Mouse (Mus musculus): ENCODE data around the gene Tprgl. TPM values are rescaled to one million over a fixed set of nuclear protein-coding genes. Genes with fewer than 3 reads are reported as not detected.

The Tprgl gene
- polyA plus RNA-seq, 1 experiment from 2014 or later = 149 TPM

DNA sequence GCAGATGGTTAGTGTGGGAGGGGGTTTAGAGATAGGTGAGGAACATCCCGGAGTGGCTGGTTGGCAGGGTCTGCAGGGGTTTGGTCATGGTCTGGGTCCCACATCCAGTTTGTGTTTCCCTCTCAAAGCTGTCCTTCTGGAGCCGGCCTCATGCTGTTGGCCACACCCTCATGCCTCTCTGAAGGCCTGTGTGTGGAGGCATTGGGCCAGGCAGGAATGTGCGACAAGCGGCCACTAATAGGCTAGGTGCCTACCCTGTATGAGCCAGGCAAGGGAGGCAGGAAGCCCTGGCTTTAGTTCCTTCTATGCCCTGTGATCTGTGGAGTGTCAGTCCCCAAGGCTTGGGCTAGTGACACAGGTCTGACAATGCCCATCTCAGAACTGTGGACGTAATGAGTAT is 24.5 kb upstream of the Tprgl start:
- WGBS (ENCODE audit: insufficient replicate concordance) = 63% methylated on average over 5 of the region's 5 CpGs
- Histone ChIP-seq H3K27ac (replicated peaks) (no peak overlapping the region), H3K9ac (no peak overlapping the region), H3K27me3 (peaks cover 10% of the 10 kb centered on the region), H3K36me3 (replicated peaks) (no peaks in the 10 kb centered on the region), H3K9me3 (replicated peaks) (no peaks in the 10 kb centered on the region), H3K4me2 (no peak overlapping the region), H3K4me1 (replicated peaks) (no peaks in the 10 kb centered on the region), H3K4me3 (replicated peaks) (no peak overlapping the region)
- no peak for ATAC-seq (ENCODE audit: insufficient read depth)

DNA sequence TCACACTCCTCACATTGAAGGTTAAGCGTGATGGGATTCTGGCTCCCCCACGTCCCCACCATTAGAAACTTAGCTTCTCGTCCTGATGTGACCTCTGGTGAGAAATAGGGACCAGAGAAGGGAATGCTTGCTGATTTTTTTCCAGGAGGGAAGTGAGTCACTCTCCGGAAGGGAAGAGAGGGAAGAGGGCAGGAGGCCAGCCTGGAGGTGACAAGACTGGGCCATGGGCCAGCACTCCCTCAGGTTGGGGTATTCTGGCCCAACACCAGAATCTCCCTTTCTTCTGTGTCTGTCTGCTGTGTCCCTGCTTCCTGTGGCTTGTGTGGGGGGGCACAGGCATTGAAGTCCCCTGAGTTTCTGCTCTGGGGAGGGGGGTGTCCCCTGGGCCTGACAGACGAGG is 23.1 kb upstream of the Tprgl start:
- no peaks in the 10 kb centered on the region for H3K36me3 ChIP-seq (replicated peaks)
- no peak overlapping the region for H3K4me2 ChIP-seq
- ATAC-seq (ENCODE audit: insufficient read depth) = no peak
- H3K9ac ChIP-seq = no peak overlapping the region
- H3K4me1 ChIP-seq (replicated peaks) = no peaks in the 10 kb centered on the region
- no peak overlapping the region for H3K4me3 ChIP-seq (replicated peaks)
- peaks cover 10% of the 10 kb centered on the region for H3K27me3 ChIP-seq
- no peak overlapping the region for H3K27ac ChIP-seq (replicated peaks)
- no peaks in the 10 kb centered on the region for H3K9me3 ChIP-seq (replicated peaks)
- WGBS (ENCODE audit: insufficient replicate concordance) = 59% methylated on average over 5 of the region's 5 CpGs

DNA sequence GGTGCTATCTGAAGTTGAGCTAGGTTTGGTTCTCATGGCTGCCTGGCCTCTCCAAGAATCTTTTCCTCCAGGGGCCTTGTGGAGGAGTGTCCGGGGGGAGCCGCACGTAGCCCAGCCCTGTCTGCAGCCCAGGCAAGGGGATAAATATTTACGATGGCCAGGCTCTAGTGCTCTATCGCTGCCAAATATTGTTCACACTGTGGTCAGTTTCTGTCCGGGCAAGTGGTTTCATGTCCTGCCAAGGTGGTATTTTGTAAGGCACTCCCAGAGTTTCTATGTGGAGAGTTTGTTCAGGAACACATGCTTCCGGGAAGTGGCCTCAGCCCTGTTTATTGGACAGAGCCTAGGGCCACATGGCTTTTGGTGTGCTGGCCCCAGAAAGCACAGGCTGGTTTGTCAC is 20.5 kb upstream of the Tprgl start:
- H3K9me3 ChIP-seq (replicated peaks) = no peaks in the 10 kb centered on the region
- H3K36me3 ChIP-seq (replicated peaks) = no peaks in the 10 kb centered on the region
- no peak for ATAC-seq (ENCODE audit: insufficient read depth)
- H3K9ac ChIP-seq = no peak overlapping the region
- H3K4me3 ChIP-seq (replicated peaks) = no peak overlapping the region
- WGBS (ENCODE audit: insufficient replicate concordance) = 73% methylated on average over 7 of the region's 7 CpGs
- H3K27me3 ChIP-seq = peaks cover 5% of the 10 kb centered on the region
- no peak overlapping the region for H3K27ac ChIP-seq (replicated peaks)
- H3K4me2 ChIP-seq = no peak overlapping the region
- H3K4me1 ChIP-seq (replicated peaks) = no peaks in the 10 kb centered on the region

DNA sequence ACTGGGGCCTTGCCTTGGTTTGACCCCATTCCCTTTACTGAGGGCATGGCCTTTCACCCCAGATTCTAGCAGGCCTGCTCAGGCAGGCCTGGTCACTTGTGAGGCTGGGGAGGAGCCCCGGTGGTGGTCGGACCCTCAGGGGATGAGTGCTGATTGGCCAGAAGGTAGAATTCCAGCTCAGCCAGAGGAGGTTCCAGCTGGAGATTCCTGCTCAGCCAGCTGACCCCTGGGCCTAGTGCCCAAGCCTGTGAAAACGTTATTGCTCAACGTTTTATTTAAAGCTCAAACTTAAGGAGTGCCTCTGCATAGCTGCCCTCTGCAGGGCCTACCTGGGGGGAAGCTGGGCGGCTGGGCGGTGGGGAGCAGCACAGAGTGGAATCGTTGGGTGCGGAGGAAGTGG is 16.8 kb upstream of the Tprgl start:
- no peak for ATAC-seq (ENCODE audit: insufficient read depth)
- H3K9ac ChIP-seq = no peak overlapping the region
- 57% methylated on average over 8 of the region's 8 CpGs for WGBS (ENCODE audit: insufficient replicate concordance)

GRCm38 (mm10) chr4:154171931-154172604 is 11.6 kb upstream of the Tprgl start:
- ATAC-seq (ENCODE audit: insufficient read depth) = no peak
- no peak overlapping the region for H3K9ac ChIP-seq
- no peak overlapping the region for H3K27ac ChIP-seq (replicated peaks)
- WGBS (ENCODE audit: insufficient replicate concordance) = 33% methylated on average over 13 of the region's 13 CpGs
- no peak overlapping the region for H3K4me2 ChIP-seq
- H3K9me3 ChIP-seq (replicated peaks) = no peaks in the 10 kb centered on the region
- H3K36me3 ChIP-seq (replicated peaks) = no peaks in the 10 kb centered on the region
- H3K4me1 ChIP-seq (replicated peaks) = peaks cover 3% of the 10 kb centered on the region
- H3K27me3 ChIP-seq = peaks cover 70% of the 10 kb centered on the region
- H3K4me3 ChIP-seq (replicated peaks) = no peak overlapping the region

More for the DNA sequence above, 16.8 kb upstream of the Tprgl start:
- H3K36me3 ChIP-seq (replicated peaks) = no peaks in the 10 kb centered on the region
- peaks cover 23% of the 10 kb centered on the region for H3K27me3 ChIP-seq
- no peak overlapping the region for H3K27ac ChIP-seq (replicated peaks)
- H3K4me2 ChIP-seq = no peak overlapping the region
- no peaks in the 10 kb centered on the region for H3K9me3 ChIP-seq (replicated peaks)
- H3K4me1 ChIP-seq (replicated peaks) = no peaks in the 10 kb centered on the region
- no peak overlapping the region for H3K4me3 ChIP-seq (replicated peaks)

DNA sequence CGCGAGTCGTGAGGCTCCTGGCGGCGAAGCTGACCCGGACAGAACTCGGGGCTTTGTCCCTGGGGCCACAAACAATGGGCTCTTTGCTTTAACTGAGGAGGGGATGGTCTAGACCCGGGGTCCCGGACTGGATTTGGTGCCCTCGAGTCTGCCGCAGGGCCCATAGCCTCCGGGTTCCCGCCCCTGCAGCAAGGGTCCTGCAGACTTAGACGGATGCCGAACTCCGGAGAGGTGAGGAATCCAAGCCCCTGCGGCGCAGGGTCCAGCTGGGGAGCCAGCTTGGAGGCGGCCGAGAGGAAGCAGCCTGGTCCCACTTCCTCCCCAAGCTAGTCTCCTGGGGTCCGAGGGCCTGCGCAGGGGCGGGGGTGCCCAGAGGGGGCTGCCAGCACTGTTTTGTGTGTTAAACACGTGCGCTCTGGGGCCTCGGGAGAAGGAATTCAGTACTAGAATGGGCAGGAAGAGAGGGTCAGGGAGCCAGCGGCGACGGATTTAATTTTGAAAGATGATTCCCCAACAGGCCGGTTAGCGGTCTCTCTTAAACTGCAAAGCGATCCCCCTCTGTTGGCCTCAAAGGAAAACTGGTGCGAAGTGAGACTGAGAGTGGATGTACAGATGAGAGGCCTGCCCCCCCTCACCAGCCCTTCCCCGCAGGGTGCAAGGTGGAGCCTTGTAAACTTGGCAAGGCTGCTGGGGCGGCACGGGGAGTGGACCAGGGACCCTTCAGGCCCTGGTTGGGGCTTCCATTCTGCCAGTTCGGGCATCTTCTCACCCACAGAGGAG is 10.9 kb upstream of the Tprgl start:
- WGBS (ENCODE audit: insufficient replicate concordance) = 2% methylated on average over 37 of the region's 37 CpGs
- no peaks in the 10 kb centered on the region for H3K9me3 ChIP-seq (replicated peaks)
- no peak overlapping the region for H3K27ac ChIP-seq (replicated peaks)
- H3K4me1 ChIP-seq (replicated peaks) = peaks cover 3% of the 10 kb centered on the region
- H3K4me2 ChIP-seq = peak overlapping the region; percentile 60
- ATAC-seq (ENCODE audit: insufficient read depth) = no peak
- H3K27me3 ChIP-seq = peaks cover 76% of the 10 kb centered on the region
- H3K9ac ChIP-seq = no peak overlapping the region
- peak overlapping the region; percentile 40 for H3K4me3 ChIP-seq (replicated peaks)
- no peaks in the 10 kb centered on the region for H3K36me3 ChIP-seq (replicated peaks)

- WGBS (ENCODE audit: insufficient replicate concordance) = under 1% methylated on average over 59 of the region's 61 CpGs
These were observed 10.2 kb upstream of the Tprgl start, which contains the start of gene Megf6 for GRCm38 (mm10) chr4:154170506-154171150. Megf6 (plus strand) TSS chr4:154170730.

DNA sequence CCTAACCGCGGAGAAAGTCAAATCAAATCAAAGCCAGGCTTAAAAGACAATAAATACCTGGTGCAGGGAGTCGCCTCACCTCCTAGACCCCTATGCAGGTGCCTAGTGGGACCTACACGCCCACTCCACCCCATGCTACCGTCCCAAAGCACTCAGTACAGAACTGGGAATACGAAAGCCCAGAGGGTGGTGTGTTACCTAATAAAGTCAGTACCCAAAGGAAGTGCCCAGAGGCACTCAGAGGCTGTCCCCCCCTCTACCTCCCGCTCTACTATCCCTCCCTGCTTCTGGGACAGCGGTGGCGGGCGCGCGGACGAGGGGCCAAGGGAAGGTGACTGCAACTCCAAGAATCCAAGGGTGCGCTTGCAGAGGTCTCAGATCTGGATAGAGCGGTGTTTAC is 9.6 kb upstream of the Tprgl start:
- H3K9ac ChIP-seq = no peak overlapping the region

More at GRCm38 (mm10) chr4:154170506-154171150, 10.2 kb upstream of the Tprgl start, which contains the start of gene Megf6:
- peaks cover 81% of the 10 kb centered on the region for H3K27me3 ChIP-seq
- no peaks in the 10 kb centered on the region for H3K36me3 ChIP-seq (replicated peaks)
- peaks cover 3% of the 10 kb centered on the region for H3K4me1 ChIP-seq (replicated peaks)
- no peak within 1 kb of the TSS for H3K27ac ChIP-seq (replicated peaks)
- peak within 1 kb of the TSS; percentile 40 for H3K4me3 ChIP-seq (replicated peaks)
- peak within 1 kb of the TSS; percentile 60 for H3K4me2 ChIP-seq
- ATAC-seq (ENCODE audit: insufficient read depth) = no peak
- no peak within 1 kb of the TSS for H3K9ac ChIP-seq
- no peaks in the 10 kb centered on the region for H3K9me3 ChIP-seq (replicated peaks)

GRCm38 (mm10) chr4:154167053-154167452 is 6.6 kb upstream of the Tprgl start:
- peaks cover 22% of the 10 kb centered on the region for H3K4me1 ChIP-seq (replicated peaks)

More for the DNA sequence above, 9.6 kb upstream of the Tprgl start:
- 4% methylated on average over 15 of the region's 15 CpGs for WGBS (ENCODE audit: insufficient replicate concordance)
- peak overlapping the region; percentile 40 for H3K4me3 ChIP-seq (replicated peaks)
- no peaks in the 10 kb centered on the region for H3K9me3 ChIP-seq (replicated peaks)
- H3K27me3 ChIP-seq = peaks cover 81% of the 10 kb centered on the region
- no peak overlapping the region for H3K27ac ChIP-seq (replicated peaks)
- H3K36me3 ChIP-seq (replicated peaks) = no peaks in the 10 kb centered on the region
- no peak for ATAC-seq (ENCODE audit: insufficient read depth)
- peak overlapping the region; percentile 60 for H3K4me2 ChIP-seq
- peaks cover 3% of the 10 kb centered on the region for H3K4me1 ChIP-seq (replicated peaks)

GRCm38 (mm10) chr4:154163296-154163695 is 2.8 kb upstream of the Tprgl start:
- no peak overlapping the region for H3K4me2 ChIP-seq
- H3K4me1 ChIP-seq (replicated peaks) = peaks cover 44% of the 10 kb centered on the region
- H3K9me3 ChIP-seq (replicated peaks) = no peaks in the 10 kb centered on the region
- peak overlapping the region; percentile 100; the same call in 1 of the 2 replicates for H3K27ac ChIP-seq (replicated peaks)
- no peak for ATAC-seq (ENCODE audit: insufficient read depth)
- peaks cover 20% of the 10 kb centered on the region for H3K27me3 ChIP-seq
- H3K9ac ChIP-seq = no peak overlapping the region
- H3K4me3 ChIP-seq (replicated peaks) = no peak overlapping the region
- H3K36me3 ChIP-seq (replicated peaks) = peaks cover 7% of the 10 kb centered on the region
- 16% methylated on average over 7 of the region's 7 CpGs for WGBS (ENCODE audit: insufficient replicate concordance)

More at GRCm38 (mm10) chr4:154167053-154167452, 6.6 kb upstream of the Tprgl start:
- H3K27me3 ChIP-seq = peaks cover 58% of the 10 kb centered on the region
- no peak overlapping the region for H3K9ac ChIP-seq
- no peak overlapping the region for H3K4me3 ChIP-seq (replicated peaks)
- H3K27ac ChIP-seq (replicated peaks) = no peak overlapping the region
- 21% methylated on average over 5 of the region's 5 CpGs for whole genome bisulfite sequencing (ENCODE audit: insufficient replicate concordance)
- ATAC-seq (ENCODE audit: insufficient read depth) = no peak
- H3K4me2 ChIP-seq = no peak overlapping the region
- H3K36me3 ChIP-seq (replicated peaks) = no peaks in the 10 kb centered on the region
- no peaks in the 10 kb centered on the region for H3K9me3 ChIP-seq (replicated peaks)

DNA sequence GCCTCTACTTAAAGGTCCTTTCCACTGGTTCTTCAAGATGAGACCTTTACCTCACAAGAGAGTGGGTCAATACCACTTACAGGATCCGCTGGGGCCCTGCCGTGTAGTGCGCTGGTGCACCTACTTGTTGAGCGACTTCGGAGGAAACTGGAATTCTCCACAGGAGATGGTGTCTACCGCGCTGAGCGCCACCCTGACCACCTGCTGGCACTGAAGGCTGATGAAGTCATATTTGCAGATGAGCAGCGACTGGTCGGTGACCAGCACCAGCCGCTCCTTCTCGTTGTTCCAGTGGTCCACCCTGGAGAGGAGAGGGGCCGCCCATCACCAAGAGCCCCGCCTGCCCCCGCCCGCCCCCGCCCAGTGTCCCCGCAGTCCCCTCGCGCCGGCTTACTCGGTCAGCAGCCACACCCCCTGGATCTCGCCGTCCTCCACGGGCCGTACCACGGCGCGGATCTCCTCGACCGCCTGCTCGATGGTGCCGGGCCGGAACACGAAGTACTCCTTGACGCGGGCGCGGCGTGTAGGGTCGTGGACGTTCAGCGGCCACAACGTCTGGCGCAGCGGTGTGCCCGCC is 417 bp downstream of the Tprgl start:
- peaks cover 40% of the 10 kb centered on the region for H3K36me3 ChIP-seq (replicated peaks)
- peak; percentile 40 for ATAC-seq (ENCODE audit: insufficient read depth)
- peak overlapping the region; percentile 87 for H3K4me3 ChIP-seq (replicated peaks)
- H3K4me1 ChIP-seq (replicated peaks) = peaks cover 55% of the 10 kb centered on the region
- no peaks in the 10 kb centered on the region for H3K27me3 ChIP-seq
- peak overlapping the region; percentile 75 for H3K4me2 ChIP-seq
- H3K9ac ChIP-seq = peak overlapping the region; percentile 86
- no peaks in the 10 kb centered on the region for H3K9me3 ChIP-seq (replicated peaks)
- peak overlapping the region; percentile 100 for H3K27ac ChIP-seq (replicated peaks)
- WGBS (ENCODE audit: insufficient replicate concordance) = 2% methylated on average over 46 of the region's 47 CpGs
